Mouse (Mus musculus) embryonic fibroblast, embryonic 13.5 days (primary cell): ENCODE data around the gene Cpne7. TPM values are rescaled to one million over a fixed set of nuclear protein-coding genes. Genes with fewer than 3 reads are reported as not detected.

Experiments used
- H3K27ac ChIP-seq: 2 replicates; pipeline ENCODE4 v1.5.1; 2012; ENCODE audit warnings: low read length, control low read depth, inconsistent platforms; ENCODE audit not compliant: insufficient read depth
- H3K4me1 ChIP-seq: 2 replicates; pipeline ENCODE4 v1.6.1; 2011; ENCODE audit warnings: low read length; ENCODE audit not compliant: control insufficient read depth, insufficient read depth
- H3K4me3 ChIP-seq: 2 replicates; pipeline ENCODE4 v1.5.1; 2011; ENCODE audit warnings: mild to moderate bottlenecking, control low read depth, low read length; ENCODE audit not compliant: insufficient read depth
- CTCF ChIP-seq: IDR thresholded peaks from 2 replicates; pipeline ENCODE4 v1.5.1; 2011; ENCODE audit warnings: mild to moderate bottlenecking, control low read depth, low read length, moderate library complexity, borderline replicate concordance; ENCODE audit not compliant: insufficient read depth
- POLR2A ChIP-seq: IDR thresholded peaks from 2 replicates; pipeline ENCODE4 v1.6.1; 2011; ENCODE audit warnings: low read depth, mild to moderate bottlenecking, control low read depth, low read length, moderate library complexity
- polyA plus RNA-seq: library from polyadenylated mRNA; stranded (reverse); fragments of >200 nt; gene quantifications from 2 replicates; pipeline ENCODE4 v1.2.4, GENCODE M21; 2011; ENCODE audit warnings: low read depth; ENCODE audit not compliant: missing spikeins, insufficient read length

Gene Cpne7
- polyA plus RNA-seq, 1 experiment: 0.90 TPM

DNA sequence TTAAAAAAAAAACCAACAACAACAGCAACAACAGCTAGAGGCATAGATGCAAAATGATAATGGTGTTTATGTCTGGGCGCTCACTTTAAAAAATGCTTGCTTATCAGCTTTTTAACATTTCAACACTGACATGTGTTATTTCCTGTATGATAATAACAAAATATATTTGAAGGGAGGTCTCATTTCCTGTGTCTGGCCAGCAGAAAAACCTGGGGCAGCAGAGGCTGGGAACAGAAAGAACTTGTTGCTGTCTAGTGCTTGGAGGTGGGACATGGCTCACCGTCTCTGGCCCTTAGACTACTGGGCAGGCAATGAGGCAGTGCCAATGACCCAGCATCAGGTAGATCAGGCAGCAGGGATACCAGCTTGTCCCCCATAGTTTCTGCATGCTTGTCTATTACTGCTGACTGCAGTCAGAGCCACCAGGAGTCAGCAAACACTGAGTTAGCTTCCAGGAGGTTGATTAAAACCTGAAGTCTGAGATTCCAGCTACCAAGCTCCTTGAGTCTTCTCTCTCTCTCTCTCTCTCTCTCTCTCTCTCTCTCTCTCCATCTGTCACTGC lies 3.2 kb upstream of the Cpne7 start:
- TF ChIP-seq POLR2A: no peak
- TF ChIP-seq CTCF: no peak
- no peak overlapping the region for H3K4me3 ChIP-seq
- H3K4me1 ChIP-seq: no peaks in the 10 kb centered on the region
- no peak overlapping the region for H3K27ac ChIP-seq

DNA sequence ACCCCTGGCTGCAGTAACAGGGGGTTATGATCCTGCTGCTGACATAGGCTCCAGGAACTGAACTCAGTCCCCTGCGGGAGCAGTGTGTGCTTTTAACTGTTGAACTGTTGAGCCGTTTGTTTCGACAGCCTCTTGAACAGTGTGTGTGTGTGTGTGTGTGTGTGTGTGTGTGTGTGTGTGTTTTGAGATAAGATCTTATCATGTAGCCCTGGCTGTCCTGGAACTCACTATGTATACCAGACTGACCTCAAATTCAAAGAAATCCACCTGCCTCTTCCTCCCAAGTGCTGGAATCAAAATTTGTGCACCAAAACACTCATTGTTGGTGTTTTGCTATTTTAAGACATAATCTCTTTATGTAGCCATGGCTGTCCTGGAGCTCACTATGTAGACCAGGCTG lies 2.5 kb upstream of the Cpne7 start:
- TF ChIP-seq CTCF (no peak), POLR2A (no peak)
- Histone ChIP-seq H3K27ac (no peak overlapping the region), H3K4me3 (no peak overlapping the region), H3K4me1 (no peaks in the 10 kb centered on the region)

DNA sequence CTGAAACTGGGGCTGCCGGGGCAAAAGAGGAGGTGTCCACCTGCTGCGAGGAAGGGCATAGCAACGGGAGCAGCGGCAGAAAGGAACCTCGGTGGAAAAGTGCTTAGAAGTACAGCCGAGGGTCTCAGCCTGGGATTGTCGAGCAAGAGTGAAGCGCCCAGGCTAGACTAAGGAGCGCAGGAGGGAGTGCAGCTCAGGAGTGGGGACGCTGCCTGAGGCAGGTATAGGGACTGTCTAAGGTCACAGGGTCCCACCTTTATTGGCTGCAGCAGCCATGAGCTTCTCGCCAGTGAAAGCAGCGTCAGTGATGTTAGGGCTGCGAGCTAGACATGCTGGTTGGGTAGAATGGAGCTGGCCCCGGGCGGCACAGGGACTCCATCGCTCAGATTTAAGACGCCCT lies 570 bp downstream of the Cpne7 start:
- H3K4me1 ChIP-seq: peaks cover 4% of the 10 kb centered on the region; the same call in 1 of the 2 replicates
- H3K27ac ChIP-seq: no peak overlapping the region
- peak overlapping the region; percentile 5; the same call in 1 of the 2 replicates for H3K4me3 ChIP-seq
- TF ChIP-seq POLR2A (no peak), CTCF (no peak)

DNA sequence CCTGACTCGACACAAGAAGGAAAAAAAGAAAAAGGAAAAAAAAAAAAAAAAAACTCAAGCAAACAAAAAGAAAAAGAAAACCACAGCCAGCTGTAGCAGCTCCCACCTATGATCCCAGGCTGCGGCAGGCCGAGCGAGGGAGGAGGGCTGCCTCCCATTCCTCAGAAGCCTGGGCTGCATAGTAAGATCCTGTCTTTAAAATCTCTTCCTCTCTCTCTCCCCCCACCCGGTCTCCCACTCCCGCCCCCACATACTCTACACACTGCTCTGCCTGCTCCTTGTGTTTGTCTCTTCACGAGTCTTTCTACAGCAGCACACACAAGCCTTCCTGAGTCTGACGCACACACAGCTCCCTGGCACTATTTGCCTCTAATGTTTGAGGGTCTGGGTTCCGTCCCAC lies 4.9 kb downstream of the Cpne7 start:
- H3K4me3 ChIP-seq: no peak overlapping the region
- TF ChIP-seq CTCF (no peak), POLR2A (no peak)
- peaks cover 6% of the 10 kb centered on the region; the same call in 1 of the 2 replicates for H3K4me1 ChIP-seq
- H3K27ac ChIP-seq: no peak overlapping the region

DNA sequence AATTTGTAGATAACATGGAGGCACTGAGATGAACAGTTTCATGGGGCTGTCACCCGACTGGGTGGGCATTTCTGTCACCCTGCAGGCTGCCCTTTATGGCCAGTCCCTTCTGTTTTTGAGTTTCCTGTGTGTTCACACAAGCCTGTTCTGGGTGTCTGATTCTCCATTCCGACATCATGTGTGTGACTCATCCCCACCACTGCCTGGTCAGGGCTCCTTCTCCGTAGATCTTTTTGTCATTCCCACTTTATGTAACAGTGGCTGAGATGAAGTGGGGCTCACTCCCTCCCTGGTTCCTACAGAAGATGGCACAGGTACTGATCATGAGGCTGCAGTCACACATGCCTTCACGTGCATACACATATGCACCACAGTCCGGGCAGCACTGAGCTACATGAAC lies 5.5 kb downstream of the Cpne7 start:
- no peak overlapping the region for H3K4me3 ChIP-seq
- no peak overlapping the region for H3K27ac ChIP-seq
- H3K4me1 ChIP-seq: peaks cover 6% of the 10 kb centered on the region; the same call in 1 of the 2 replicates
- TF ChIP-seq CTCF (no peak), POLR2A (no peak)

DNA sequence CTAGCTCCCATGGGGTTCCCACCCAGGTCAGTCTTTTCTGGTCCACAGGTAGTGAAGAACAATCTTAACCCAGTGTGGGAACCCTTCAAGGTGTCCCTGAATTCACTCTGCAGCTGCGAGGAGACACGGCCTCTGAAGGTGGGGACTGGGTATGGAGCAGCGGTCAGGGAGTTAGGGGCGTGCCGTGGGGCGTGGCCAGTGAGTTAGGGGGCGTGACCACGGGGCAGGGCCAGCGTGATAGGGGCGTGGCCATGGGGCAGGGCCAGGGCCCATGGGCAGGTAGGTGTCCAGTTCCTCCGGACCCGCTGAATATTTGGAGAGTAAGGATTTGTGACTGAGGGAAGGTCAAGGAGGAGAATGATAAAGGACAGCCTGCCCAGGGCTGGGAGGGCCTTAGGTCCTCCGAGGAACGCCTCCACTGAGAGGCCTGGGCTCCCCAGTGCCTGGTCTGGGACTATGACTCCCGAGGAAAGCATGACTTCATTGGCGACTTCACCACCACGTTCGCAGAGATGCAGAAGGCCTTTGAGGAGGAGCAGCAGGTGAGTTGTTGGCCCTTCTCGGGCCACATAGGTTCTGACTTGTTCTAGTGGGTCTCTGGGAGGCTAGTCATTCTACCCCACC lies 9.1 kb downstream of the Cpne7 start:
- H3K4me3 ChIP-seq: no peak overlapping the region
- TF ChIP-seq POLR2A: no peak
- TF ChIP-seq CTCF: no peak
- peaks cover 6% of the 10 kb centered on the region; the same call in 1 of the 2 replicates for H3K4me1 ChIP-seq
- H3K27ac ChIP-seq: no peak overlapping the region

DNA sequence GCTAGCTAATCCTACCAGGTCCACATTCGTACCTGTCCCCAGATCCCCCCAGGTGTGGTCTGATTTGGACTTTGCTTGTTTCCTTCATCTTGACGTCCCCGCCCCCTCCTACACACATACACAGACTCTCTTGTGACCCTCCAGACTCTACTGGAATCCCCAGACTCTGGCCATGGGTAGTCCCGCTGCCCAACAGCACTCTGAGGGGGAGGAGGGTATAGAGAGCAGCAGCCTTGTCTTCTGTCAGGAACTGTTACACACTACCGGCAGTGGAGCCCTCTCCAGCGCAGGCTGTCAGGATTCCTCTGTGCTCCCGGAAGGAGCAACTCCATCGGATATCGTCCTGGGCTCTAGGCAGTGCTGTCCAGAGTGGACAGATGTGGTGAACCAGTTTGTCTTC lies 13.9 kb downstream of the Cpne7 start:
- Histone ChIP-seq H3K4me1 (peaks cover 8% of the 10 kb centered on the region; the same call in 1 of the 2 replicates), H3K27ac (no peak overlapping the region), H3K4me3 (no peak overlapping the region)
- TF ChIP-seq POLR2A: no peak
- no peak for TF ChIP-seq CTCF

DNA sequence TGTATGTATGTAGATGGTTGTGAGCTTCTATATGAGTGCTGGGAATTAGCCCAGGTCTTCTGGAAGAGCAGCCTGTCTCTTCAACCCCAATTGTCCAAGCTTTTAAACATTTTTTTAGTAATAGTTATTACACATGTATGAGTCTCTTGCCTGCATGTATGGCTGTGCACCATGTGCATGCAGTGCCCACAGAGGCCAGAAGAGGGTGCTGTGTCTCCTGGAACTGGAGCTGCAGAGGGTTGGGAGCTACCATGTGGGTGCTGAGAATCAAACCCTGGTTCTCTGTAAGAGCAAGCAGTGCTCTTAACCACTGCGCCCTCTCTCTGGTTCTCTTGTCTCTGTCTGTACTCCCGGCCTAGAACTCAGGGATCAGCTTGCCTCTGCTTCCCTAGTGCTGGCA lies 15.8 kb downstream of the Cpne7 start:
- Histone ChIP-seq H3K4me1 (peaks cover 17% of the 10 kb centered on the region), H3K27ac (no peak overlapping the region), H3K4me3 (no peak overlapping the region)
- TF ChIP-seq POLR2A (no peak), CTCF (no peak)

DNA sequence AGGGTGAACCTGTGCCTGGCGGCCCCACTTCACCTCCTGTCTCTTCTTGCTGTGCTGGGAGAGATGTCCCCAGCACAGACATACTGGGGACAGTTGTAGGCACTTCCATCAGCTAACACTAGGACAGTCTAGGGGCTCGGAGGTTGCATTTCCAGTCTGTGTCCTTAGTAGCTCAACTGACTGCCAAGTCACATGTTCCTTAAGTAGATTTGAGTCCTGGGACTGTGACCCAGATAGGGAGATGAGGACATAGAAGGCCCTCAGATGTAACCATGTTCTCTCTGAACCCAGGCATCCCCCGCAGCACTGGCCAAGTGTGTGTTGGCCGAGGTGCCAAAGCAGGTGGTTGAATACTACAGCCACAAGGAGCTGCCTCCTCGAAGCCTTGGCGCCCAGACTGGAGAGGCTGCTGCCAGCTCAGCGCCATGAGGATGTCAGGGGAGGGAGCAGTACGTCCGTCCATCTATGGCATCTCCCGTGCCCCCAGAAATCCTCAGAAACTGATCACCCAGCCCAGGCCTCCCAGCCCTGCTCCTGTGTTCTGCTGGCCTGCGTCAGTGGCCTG lies 17.1 kb downstream of the Cpne7 start:
- H3K4me3 ChIP-seq: no peak overlapping the region
- no peak overlapping the region for H3K27ac ChIP-seq
- peaks cover 18% of the 10 kb centered on the region for H3K4me1 ChIP-seq
- TF ChIP-seq CTCF (no peak), POLR2A (no peak)

DNA sequence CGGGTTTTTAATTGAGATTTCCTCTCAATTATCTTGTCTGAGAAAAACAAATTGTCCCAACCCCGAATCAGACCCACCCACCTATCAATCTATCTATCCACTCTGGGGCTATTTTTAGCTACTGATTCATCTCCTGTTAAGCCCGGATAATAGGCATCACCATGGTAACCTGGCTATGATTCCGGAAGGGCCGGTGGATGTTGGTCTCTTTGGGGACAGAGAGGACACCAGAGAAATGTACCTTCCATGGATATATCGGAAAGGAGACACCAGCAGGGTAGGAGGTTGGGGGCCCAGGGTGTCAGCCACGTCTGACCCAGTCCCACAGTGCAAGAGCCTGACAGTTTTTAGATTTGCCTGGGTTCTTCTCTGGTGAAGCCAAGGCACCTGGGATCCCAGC lies 18.2 kb downstream of the Cpne7 start:
- H3K4me3 ChIP-seq: no peak overlapping the region
- H3K27ac ChIP-seq: no peak overlapping the region
- TF ChIP-seq CTCF (no peak), POLR2A (no peak)
- peaks cover 18% of the 10 kb centered on the region for H3K4me1 ChIP-seq

DNA sequence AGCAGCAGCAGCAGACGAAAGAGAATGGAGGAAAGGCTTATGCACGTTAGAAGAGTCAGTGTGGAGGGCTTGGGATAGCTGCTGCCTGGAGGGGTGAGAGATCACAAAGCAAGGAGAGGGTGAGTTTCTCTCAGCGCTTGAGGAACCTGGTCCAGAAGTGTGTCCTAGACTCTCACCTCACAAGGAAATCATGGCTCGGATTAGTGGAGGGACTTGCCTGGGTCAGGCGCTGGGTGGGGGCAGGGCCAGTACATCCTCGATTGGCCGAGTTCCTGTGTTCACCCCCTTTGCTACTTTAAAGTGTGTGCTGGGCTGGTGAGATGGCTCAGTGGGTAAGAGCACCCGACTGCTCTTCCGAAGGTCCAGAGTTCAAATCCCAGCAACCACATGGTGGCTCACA lies 18.6 kb downstream of the Cpne7 start:
- no peak overlapping the region for H3K4me3 ChIP-seq
- no peak overlapping the region for H3K27ac ChIP-seq
- TF ChIP-seq CTCF (no peak), POLR2A (no peak)
- peaks cover 18% of the 10 kb centered on the region for H3K4me1 ChIP-seq
